Mouse (Mus musculus) thymus, postnatal 14 days (tissue): ENCODE measurements at regions not wholly inside any gene's neighbourhood (a gene's known extent, or its start where the extent isn't known, plus 50 kb on each side); places are given as distances from the start of the nearest gene placed in this dataset.

Experiments used
- DNase-seq: peaks from one replicate; pipeline ENCODE4 v3.0.0; 2021

- no peak for DNase-seq
These were observed 243.9 kb downstream of the Tcf7l2 start for GRCm38 (mm10) chr19:55985518-55985917.

GRCm38 (mm10) chr19:55991791-55992726 lies 250.4 kb downstream of the Tcf7l2 start:
- no peak for DNase-seq

GRCm38 (mm10) chr19:55992727-55993066 lies 251.1 kb downstream of the Tcf7l2 start:
- DNase-seq: no peak

GRCm38 (mm10) chr19:55995721-55996120 lies 254.1 kb downstream of the Tcf7l2 start:
- DNase-seq: no peak

DNA sequence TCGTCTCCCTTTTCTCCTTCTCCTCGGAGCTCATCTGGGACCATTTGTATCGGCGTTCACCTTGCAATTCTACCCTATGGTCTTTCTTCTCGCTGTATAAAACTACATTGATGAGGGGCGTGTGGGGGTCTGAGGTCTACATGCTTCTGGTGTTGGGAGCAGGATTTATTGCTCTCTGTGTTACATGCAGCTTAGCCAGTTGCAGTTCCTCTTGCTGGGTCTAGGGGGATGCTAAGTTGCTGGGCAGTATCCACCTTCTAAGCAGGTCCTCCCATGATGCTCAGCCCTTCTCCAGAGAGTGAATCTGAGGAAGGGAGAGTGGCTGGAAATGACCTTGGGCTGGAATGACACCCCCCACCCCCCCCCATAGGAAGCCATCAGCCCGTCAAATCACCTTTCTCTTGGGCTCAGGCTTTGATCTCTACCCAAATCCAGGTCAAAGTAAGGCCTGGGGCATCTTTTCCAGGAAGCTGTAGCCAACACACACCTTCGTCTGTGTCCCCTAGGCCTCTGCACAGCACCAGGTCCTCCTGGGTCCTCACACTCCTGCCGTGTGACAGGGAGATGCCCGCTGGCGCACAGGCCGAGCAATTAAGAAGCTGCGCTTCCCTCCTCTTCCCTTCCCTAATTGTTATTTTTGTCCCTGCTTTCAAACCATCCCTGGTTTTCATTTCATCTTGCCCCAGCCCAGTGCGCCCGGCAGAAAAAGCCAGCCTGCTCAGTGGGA lies 257.0 kb downstream of the Tcf7l2 start:
- no peak for DNase-seq

DNA sequence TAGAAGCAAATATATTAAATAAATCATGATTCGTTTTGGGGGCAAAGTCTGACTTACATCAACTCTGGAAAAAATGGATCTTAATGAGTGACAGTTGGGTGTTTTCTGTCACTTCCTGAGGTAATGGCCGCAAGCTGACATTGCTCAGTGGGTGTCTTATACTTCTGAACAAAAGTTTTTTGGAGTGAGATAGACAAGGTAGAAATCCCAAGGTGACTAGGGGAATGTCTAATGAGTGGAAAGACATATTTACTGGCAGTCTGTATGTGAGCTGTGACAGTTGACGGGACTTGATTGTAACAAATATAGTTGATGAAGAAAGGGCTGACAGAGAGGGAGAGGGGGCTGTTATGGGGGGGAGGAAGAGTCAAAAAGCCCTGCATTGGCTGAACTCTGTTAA lies 257.8 kb downstream of the Tcf7l2 start:
- no peak for DNase-seq

GRCm38 (mm10) chr19:56001428-56001827 lies 259.8 kb downstream of the Tcf7l2 start:
- DNase-seq: no peak

DNA sequence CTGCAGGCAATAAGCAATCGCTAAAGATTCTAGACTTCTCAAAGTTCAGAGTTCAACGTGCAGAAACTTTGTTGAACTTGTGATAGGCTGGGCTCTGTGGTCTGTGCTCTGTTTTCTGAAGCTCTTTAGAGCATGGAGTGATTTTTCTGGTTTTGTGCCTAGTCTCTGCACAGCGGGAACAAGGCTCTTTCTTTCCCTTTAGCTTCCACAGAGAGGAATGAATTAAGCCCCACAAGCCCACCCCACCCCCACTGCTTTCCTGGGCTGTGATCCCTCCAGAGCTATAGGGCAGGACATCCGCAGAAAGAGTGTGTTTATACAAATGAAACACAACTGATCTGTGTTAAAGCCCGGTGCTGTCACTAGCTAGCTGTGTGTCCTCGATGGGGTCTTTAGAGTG lies 264.3 kb downstream of the Tcf7l2 start:
- no peak for DNase-seq

GRCm38 (mm10) chr19:56007433-56007832 lies 265.8 kb downstream of the Tcf7l2 start:
- DNase-seq: no peak

GRCm38 (mm10) chr19:56010766-56011165 lies 269.1 kb downstream of the Tcf7l2 start:
- no peak for DNase-seq

- no peak for DNase-seq
These were observed 269.7 kb downstream of the Tcf7l2 start for GRCm38 (mm10) chr19:56011292-56011691.

DNA sequence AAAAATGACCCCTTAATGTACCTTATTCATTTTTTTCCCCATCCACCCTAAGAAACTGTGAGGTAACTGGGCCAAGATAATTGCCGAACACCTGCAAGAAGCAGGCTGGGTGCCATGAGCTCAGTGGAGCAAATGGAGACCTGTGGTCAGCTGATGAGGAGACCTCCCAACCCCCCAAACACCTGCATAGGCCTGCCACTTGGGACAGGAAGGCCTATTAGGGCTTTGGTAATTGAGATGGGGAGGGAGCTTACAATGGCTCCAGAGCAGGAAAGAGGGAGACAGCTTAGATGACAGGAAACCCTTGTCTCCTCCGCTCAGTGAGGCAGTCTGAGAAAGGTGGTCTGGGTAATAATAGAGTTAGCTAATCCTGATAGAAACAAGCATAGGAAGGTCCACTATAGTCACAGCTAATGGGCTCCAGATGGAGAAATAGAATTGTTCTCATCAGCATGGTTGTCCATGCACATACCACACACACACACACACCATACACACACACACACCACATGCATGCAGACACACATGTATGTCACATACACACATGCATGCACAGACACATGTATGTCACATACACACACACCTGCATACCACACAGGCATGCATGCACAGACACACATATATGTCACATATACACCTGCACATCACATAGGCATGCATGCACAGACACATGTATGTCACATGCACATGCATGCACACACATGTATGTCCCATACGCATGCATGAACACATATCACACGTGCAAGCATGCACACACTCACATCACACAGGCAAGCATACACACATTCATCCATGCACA lies 270.2 kb upstream of the Habp2 start:
- no peak for DNase-seq

GRCm38 (mm10) chr19:56017524-56017923 lies 269.4 kb upstream of the Habp2 start:
- no peak for DNase-seq

DNA sequence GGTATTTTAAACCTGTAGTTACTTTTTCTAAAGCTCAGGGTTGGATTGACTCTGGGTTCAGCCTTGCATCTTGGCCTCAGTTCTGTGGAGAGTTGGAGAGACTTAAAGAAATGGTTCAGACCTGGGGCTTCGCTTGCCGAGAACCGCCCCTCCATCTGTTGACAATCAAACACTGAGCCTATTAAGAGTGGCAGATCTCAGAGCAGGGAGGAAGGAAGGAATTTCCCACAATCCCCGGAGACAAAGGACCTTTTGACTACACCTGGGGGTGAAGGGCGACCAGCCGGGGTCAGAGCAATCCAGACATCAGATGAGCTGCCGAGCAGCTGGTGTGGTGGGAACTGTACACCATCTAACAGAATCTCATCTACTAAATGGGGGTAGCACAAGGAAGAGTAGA lies 267.8 kb upstream of the Habp2 start:
- no peak for DNase-seq

DNA sequence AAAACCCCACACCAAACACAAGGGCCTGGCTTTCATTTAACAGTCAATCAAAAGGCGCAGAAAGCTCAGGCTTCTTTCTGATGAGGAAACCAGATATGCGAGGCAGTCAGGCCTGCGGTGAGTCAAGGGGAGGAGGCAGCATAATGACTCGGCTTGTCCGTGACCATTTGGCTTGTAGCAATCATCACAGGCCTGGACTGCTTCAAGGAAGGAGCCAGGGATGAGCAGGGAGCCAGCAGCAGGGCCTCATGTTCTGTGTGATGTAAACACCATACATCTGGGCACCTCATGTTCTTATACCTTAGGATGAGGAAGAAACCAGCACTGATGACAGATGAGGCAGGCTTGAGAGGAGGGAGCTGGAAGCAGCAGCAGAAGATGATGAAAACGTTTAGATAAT lies 264.6 kb upstream of the Habp2 start:
- no peak for DNase-seq

GRCm38 (mm10) chr19:56024599-56024998 lies 262.3 kb upstream of the Habp2 start:
- DNase-seq: no peak

DNA sequence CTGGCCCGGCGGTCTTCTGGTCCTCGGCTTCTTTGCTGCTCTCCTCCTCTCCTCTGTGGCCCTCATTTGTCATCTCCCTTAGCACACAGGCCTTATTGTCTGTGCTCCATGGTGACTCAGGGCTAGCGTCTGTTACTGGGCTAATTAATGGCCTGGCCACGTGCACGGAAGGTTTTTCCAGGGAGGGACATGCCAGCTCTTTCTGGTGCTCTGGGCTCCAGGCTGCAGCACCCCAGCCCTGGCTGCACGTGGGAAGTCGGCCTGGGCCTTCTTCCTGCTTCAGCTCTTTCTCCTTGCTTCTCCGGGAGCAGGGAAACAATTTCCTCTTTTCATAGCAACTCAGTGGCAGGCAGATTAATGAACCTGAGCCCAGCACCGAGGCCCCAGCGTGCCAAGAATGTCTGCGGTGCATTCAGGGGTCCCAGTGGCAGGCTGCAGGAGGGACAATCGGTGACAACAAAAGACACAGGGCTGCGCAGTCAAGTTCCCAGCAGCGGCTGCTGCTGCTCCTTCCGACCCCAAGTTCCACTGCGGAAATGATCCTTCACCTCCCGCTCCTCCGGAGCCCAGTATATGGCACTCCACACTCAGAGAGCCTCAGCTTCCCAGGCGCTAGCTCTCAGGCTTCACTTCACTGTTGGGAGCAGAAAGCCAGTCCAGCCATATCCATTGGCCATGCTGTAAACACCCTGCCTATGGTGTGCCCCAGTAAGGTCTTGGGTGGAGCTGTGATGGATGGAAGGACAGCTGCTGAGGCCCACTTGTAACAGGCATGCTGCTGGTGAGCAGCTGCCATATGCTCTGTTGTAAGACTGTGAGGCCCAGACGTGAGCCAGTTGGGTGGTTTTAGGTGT lies 257.3 kb upstream of the Habp2 start:
- no peak for DNase-seq

DNA sequence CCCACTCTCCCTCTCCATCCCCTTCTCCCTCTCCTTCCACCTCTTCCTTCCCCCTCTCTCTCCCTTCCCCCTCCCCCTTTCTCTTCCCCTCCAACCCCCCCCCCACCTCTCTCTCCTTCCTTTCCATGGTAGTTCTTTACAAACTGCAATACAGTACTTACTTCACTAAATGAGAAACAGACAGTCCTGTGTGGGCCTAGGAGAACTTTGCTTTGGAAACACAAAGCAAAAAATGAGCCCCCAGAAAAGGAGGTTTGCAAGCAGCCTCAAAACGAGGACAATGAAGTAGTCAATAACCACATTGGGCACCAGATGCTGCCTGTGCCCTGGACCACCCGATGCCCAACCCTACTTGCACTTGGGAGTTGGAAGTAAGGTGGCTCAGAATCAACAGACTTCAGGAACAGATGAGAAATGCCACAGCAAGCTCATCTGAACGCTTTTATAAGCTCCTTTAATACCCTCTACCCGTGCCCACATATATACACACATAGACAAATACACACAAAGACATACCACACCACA lies 256.5 kb upstream of the Habp2 start:
- DNase-seq: no peak

GRCm38 (mm10) chr19:56034552-56034951 lies 252.4 kb upstream of the Habp2 start:
- no peak for DNase-seq

DNA sequence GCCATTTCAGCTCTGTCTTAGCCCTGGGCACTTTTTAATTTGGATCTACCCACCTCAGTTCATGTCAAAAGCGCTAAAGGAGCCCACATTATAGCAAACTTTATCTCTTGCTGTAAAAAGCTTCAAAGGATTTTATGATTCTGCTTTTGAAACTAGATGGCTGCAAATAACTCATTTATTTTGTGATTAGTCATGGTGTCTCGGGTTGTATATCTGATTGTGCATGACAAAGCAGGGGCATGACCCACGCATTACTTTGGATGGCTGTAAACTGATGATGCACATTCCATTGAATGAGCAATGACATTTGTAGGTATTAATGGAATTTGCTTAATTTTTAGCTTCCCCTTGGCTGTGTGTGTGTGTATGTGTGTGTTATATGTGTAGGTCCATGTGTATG lies 249.4 kb upstream of the Habp2 start:
- no peak for DNase-seq

DNA sequence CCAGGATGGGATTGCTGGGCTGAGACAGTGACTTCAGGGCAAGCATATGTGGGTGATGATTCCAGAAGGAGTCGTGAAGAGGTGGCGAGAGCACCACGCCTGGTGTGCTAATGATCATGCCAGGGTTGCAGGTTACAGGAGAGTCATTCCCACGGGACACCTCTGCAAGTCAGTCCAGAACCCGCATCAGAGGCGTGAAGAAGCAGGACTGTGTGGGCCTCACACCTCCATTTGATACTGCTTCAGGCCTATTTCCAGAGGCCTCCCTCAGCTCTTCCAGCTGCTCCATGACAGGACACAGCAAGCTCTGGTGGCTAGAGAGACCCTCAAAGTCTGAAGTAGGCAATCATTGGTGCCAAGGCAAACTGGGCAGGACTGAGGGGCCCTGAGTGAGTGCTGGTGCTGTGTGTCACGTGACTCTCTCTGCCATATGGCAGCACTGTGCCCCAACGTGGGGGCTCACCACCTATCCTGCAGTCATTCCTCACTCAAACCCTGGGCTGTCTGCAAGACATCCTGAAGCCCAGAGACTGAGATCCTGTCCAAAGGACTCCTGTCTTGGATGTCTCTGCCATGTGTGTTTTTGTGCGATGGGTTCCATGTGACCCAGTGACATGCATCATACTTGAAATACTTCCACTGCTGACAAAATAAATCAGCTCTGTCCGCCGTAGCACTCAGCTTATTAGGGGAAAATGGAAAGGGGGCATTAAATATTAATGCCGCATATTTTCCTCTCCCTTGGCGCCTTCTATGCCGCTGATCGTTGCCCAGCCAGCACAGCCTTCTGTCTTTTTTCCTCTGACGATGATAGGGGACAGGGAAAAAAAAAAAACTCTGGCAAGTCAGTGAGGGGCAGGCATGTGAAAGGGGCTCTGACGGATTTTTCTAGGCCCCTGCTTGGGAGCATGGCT lies 247.6 kb upstream of the Habp2 start:
- DNase-seq: no peak
